Mouse (Mus musculus): ENCODE data around the gene Ubac2.

- TF ChIP-seq CTCF (IDR thresholded peaks at IDR 0.05; ENCODE audit: borderline replicate concordance, extremely low read depth, insufficient read depth, insufficient read length) (no peak), POLR2A (IDR thresholded peaks at IDR 0.05; ENCODE audit: borderline replicate concordance, extremely low read depth, insufficient read depth, insufficient read length, poor library complexity, severe bottlenecking) (no peak)
These were observed 9.3 kb upstream of the Ubac2 start for GRCm38 (mm10) chr14:121869111-121869510.

Measured in brain, embryonic 14.5 days (tissue).